Mouse (Mus musculus) mesoderm, embryonic 11.5 days (tissue): ENCODE data around the gene Gm10058.
"Not testable (repeated sequence)": the region's sequence is repeated elsewhere in the genome, so short reads cannot be mapped to it uniquely, and the experiment has no call there.

Experiments
- DNase-seq: peaks from one replicate; pipeline ENCODE4 v3.0.0-alpha.2; 2012; ENCODE audit warnings: low read depth, low spot score

Gene Gm10058

DNA sequence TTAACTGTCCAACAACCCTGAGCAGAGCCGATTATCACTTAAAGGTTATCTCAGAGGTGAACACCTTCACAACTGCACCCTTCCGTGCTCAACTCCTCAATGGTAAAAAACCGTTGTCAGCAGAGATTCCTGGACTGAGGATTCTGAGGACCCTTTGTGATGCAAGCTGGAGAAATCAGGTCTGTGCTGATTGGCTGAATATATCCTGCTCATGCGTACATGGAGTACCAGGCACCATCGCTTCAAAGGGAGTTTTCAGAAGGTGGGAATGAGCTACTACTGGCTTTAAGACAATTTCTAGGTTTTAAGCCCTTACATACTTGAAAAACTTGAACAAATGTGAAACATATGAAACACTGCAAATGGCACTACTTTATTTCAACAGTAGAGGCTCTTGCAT, at the start of gene Gm10058:
Gm10058 (minus strand) TSS at position 101 of the 400 bp plus-strand sequence.
- DNase-seq = not testable (repeated sequence)
